Mouse (Mus musculus) MEL (cell line): Measurements from ENCODE around the gene Olfr1039. TPM values are rescaled to one million over a fixed set of nuclear protein-coding genes. Genes with fewer than 3 reads are reported as not detected.

ENCODE experiments used
- polyA plus RNA-seq, 2 experiments: library from polyadenylated mRNA; stranded (reverse) in 1 of 2; unstranded in 1 of 2; fragments of >175 nt in 1 of 2; fragments of >200 nt in 1 of 2; gene quantifications; 2 replicates each; pipeline versions ENCODE4 v1.2.1 to v1.2.4; 2012; ENCODE audit warnings: low replicate concordance in 2 of 2, low read depth in 1 of 2; ENCODE audit not compliant: insufficient read length in 2 of 2, insufficient read depth in 1 of 2, missing spikeins in 1 of 2
- total RNA-seq: library from RNA; depleted of rRNA; stranded (reverse); fragments of 300-350 nt; gene quantifications from 2 replicates; pipeline ENCODE4 v1.2.3, GENCODE M21; 2012; rRNA removed

Gene Olfr1039
- total and polyA plus RNA-seq, 3 experiments = not detected

Other genes with a start within 250 kb of the Olfr1039 start
- not detected in 2 replicates for gene Olfr1024, start 230.9 kb downstream of the Olfr1039 start, total RNA-seq
- gene Olfr1024, start 230.9 kb downstream of the Olfr1039 start, polyA plus RNA-seq = not detected
- gene Olfr1025-ps1, start 220.7 kb downstream of the Olfr1039 start, total RNA-seq = not detected in 2 replicates
- gene Olfr1025-ps1, start 220.7 kb downstream of the Olfr1039 start, polyA plus RNA-seq = not detected
- gene Olfr1026, start 214.4 kb downstream of the Olfr1039 start, total RNA-seq = not detected in 2 replicates
- gene Olfr1026, start 214.4 kb downstream of the Olfr1039 start, polyA plus RNA-seq = not detected
- gene Olfr1028, start 185.5 kb downstream of the Olfr1039 start, total RNA-seq = not detected in 2 replicates
- not detected for gene Olfr1028, start 185.5 kb downstream of the Olfr1039 start, polyA plus RNA-seq
- gene Olfr1029, start 162.0 kb downstream of the Olfr1039 start, total RNA-seq = not detected in 2 replicates
- gene Olfr1029, start 162.0 kb downstream of the Olfr1039 start, polyA plus RNA-seq = not detected
- gene Olfr1030, start 156.7 kb downstream of the Olfr1039 start, total RNA-seq = not detected in 2 replicates
- gene Olfr1030, start 156.7 kb downstream of the Olfr1039 start, polyA plus RNA-seq = not detected
- gene Olfr1031, start 145.6 kb downstream of the Olfr1039 start, total RNA-seq = not detected in 2 replicates
- gene Olfr1031, start 145.6 kb downstream of the Olfr1039 start, polyA plus RNA-seq = not detected
- gene Olfr1032, start 130.4 kb downstream of the Olfr1039 start, total RNA-seq = not detected in 2 replicates
- gene Olfr1032, start 130.4 kb downstream of the Olfr1039 start, polyA plus RNA-seq = not detected
- not detected in 2 replicates for gene Olfr1033, start 115.3 kb downstream of the Olfr1039 start, total RNA-seq
- gene Olfr1033, start 115.3 kb downstream of the Olfr1039 start, polyA plus RNA-seq = not detected
- not detected in 2 replicates for gene Olfr1034, start 90.1 kb downstream of the Olfr1039 start, total RNA-seq
- gene Olfr1034, start 90.1 kb downstream of the Olfr1039 start, polyA plus RNA-seq = not detected
- not detected in 2 replicates for gene Olfr1036, start 61.9 kb downstream of the Olfr1039 start, total RNA-seq
- not detected for gene Olfr1036, start 61.9 kb downstream of the Olfr1039 start, polyA plus RNA-seq
- not detected in 2 replicates for gene Olfr1037, start 48.5 kb downstream of the Olfr1039 start, total RNA-seq
- gene Olfr1037, start 48.5 kb downstream of the Olfr1039 start, polyA plus RNA-seq = not detected
- not detected in 2 replicates for gene Olfr1040, start 10.8 kb upstream of the Olfr1039 start, total RNA-seq
- gene Olfr1040, start 10.8 kb upstream of the Olfr1039 start, polyA plus RNA-seq = not detected
- not detected in 2 replicates for gene Olfr1042, start 25.9 kb upstream of the Olfr1039 start, total RNA-seq
- not detected for gene Olfr1042, start 25.9 kb upstream of the Olfr1039 start, polyA plus RNA-seq
- not detected in 2 replicates for gene Olfr1043, start 31.6 kb upstream of the Olfr1039 start, total RNA-seq
- gene Olfr1043, start 31.6 kb upstream of the Olfr1039 start, polyA plus RNA-seq = not detected
- gene Olfr1044, start 41.9 kb upstream of the Olfr1039 start, total RNA-seq = not detected in 2 replicates
- not detected for gene Olfr1044, start 41.9 kb upstream of the Olfr1039 start, polyA plus RNA-seq
- not detected in 2 replicates for gene Olfr52, start 49.8 kb upstream of the Olfr1039 start, total RNA-seq
- not detected for gene Olfr52, start 49.8 kb upstream of the Olfr1039 start, polyA plus RNA-seq
- not detected in 2 replicates for gene Olfr1045, start 67.1 kb upstream of the Olfr1039 start, total RNA-seq
- not detected for gene Olfr1045, start 67.1 kb upstream of the Olfr1039 start, polyA plus RNA-seq
- gene Olfr1046, start 83.4 kb upstream of the Olfr1039 start, total RNA-seq = not detected in 2 replicates
- gene Olfr1046, start 83.4 kb upstream of the Olfr1039 start, polyA plus RNA-seq = not detected
- not detected in 2 replicates for gene Olfr1047, start 95.5 kb upstream of the Olfr1039 start, total RNA-seq
- not detected for gene Olfr1047, start 95.5 kb upstream of the Olfr1039 start, polyA plus RNA-seq
- not detected in 2 replicates for gene Olfr1048, start 104.4 kb upstream of the Olfr1039 start, total RNA-seq
- not detected for gene Olfr1048, start 104.4 kb upstream of the Olfr1039 start, polyA plus RNA-seq
- not detected in 2 replicates for gene Olfr1049, start 122.4 kb upstream of the Olfr1039 start, total RNA-seq
- not detected for gene Olfr1049, start 122.4 kb upstream of the Olfr1039 start, polyA plus RNA-seq
- gene Olfr1051, start 143.2 kb upstream of the Olfr1039 start, total RNA-seq = not detected in 2 replicates
- gene Olfr1051, start 143.2 kb upstream of the Olfr1039 start, polyA plus RNA-seq = not detected
- not detected in 2 replicates for gene Olfr1052, start 156.5 kb upstream of the Olfr1039 start, total RNA-seq
- not detected for gene Olfr1052, start 156.5 kb upstream of the Olfr1039 start, polyA plus RNA-seq
- not detected in 2 replicates for gene Olfr1053, start 179.4 kb upstream of the Olfr1039 start, total RNA-seq
- gene Olfr1053, start 179.4 kb upstream of the Olfr1039 start, polyA plus RNA-seq = not detected
- gene Olfr1054, start 199.5 kb upstream of the Olfr1039 start, total RNA-seq = not detected in 2 replicates
- not detected for gene Olfr1054, start 199.5 kb upstream of the Olfr1039 start, polyA plus RNA-seq
- gene Olfr1055, start 214.4 kb upstream of the Olfr1039 start, total RNA-seq = 0.29 and 0.65 TPM in 2 replicates
- not detected for gene Olfr1055, start 214.4 kb upstream of the Olfr1039 start, polyA plus RNA-seq
- gene Olfr1056, start 226.5 kb upstream of the Olfr1039 start, total RNA-seq = not detected in 2 replicates
- not detected for gene Olfr1056, start 226.5 kb upstream of the Olfr1039 start, polyA plus RNA-seq
- not detected in 2 replicates for gene Olfr1057, start 242.5 kb upstream of the Olfr1039 start, total RNA-seq
- not detected for gene Olfr1057, start 242.5 kb upstream of the Olfr1039 start, polyA plus RNA-seq